Mouse (Mus musculus): ENCODE data around the gene Coq6.
A peak's percentile ranks its signal among the peaks of the same experiment; 100 is the strongest.
"Not testable (repeated sequence)": the region's sequence is repeated elsewhere in the genome, so short reads cannot be mapped to it uniquely, and the experiment has no call there.

Coq6 gene

GRCm38 (mm10) chr12:84361555-84362489, at the start of gene Coq6, which contains the start of gene Fam161b:
Gene Coq6 (plus strand): TSS chr12:84361657.
Gene Fam161b (minus strand): TSS chr12:84361833.
- DNase-seq (ENCODE audit: low spot score in 2 of 2) = peak; percentile 85 to 91

- DNase-seq (ENCODE audit: low spot score in 2 of 2) = no peak
These were observed 45.5 kb upstream of the Coq6 start for GRCm38 (mm10) chr12:84316006-84316405.

GRCm38 (mm10) chr12:84316721-84317621, 44.5 kb upstream of the Coq6 start, which contains the start of gene Zfp410:
Gene Zfp410 (plus strand): TSS chr12:84316852.
- peak; percentile 73 to 79 for DNase-seq (ENCODE audit: low spot score in 2 of 2)

- DNase-seq (ENCODE audit: low spot score in 2 of 2) = no peak
These were observed 34.3 kb upstream of the Coq6 start for GRCm38 (mm10) chr12:84327111-84327512.

- DNase-seq (ENCODE audit: low spot score in 2 of 2) = no peak
These were observed 24.4 kb upstream of the Coq6 start for GRCm38 (mm10) chr12:84336963-84337625.

- DNase-seq (ENCODE audit: low spot score in 2 of 2) = no peak
These were observed 14.3 kb upstream of the Coq6 start for GRCm38 (mm10) chr12:84347192-84347591.

GRCm38 (mm10) chr12:84358699-84359098, 2.8 kb upstream of the Coq6 start:
- not testable (repeated sequence) for DNase-seq (ENCODE audit: low spot score in 2 of 2)

- DNase-seq (ENCODE audit: low spot score in 2 of 2) = no peak
These were observed 1.4 kb downstream of the Coq6 start for GRCm38 (mm10) chr12:84362872-84363271.

- DNase-seq (ENCODE audit: low spot score in 2 of 2) = no peak
These were observed 2.8 kb downstream of the Coq6 start for GRCm38 (mm10) chr12:84364291-84364690.

- DNase-seq (ENCODE audit: low spot score in 2 of 2) = no peak
These were observed 3.7 kb downstream of the Coq6 start for GRCm38 (mm10) chr12:84365137-84365536.

- no peak for DNase-seq (ENCODE audit: low spot score in 2 of 2)
These were observed 5.5 kb downstream of the Coq6 start for GRCm38 (mm10) chr12:84366971-84367370.

- no peak for DNase-seq (ENCODE audit: low spot score in 2 of 2)
These were observed 10.2 kb downstream of the Coq6 start for GRCm38 (mm10) chr12:84371647-84372046.

- DNase-seq (ENCODE audit: low spot score in 2 of 2) = no peak
These were observed 12.5 kb downstream of the Coq6 start for GRCm38 (mm10) chr12:84373831-84374481.

GRCm38 (mm10) chr12:84382369-84382768, 20.9 kb downstream of the Coq6 start:
- DNase-seq (ENCODE audit: low spot score in 2 of 2) = no peak

- DNase-seq (ENCODE audit: low spot score in 2 of 2) = peak; percentile 59 to 77
These were observed 23.2 kb downstream of the Coq6 start for GRCm38 (mm10) chr12:84384644-84385081.

GRCm38 (mm10) chr12:84385408-84385807, 24.0 kb downstream of the Coq6 start:
- DNase-seq (ENCODE audit: low spot score in 2 of 2) = no peak

- DNase-seq (ENCODE audit: low spot score in 2 of 2) = no peak
These were observed 26.6 kb downstream of the Coq6 start for GRCm38 (mm10) chr12:84388097-84388496.

- no peak for DNase-seq (ENCODE audit: low spot score in 2 of 2)
These were observed 27.4 kb downstream of the Coq6 start for GRCm38 (mm10) chr12:84388774-84389400.

- DNase-seq (ENCODE audit: low spot score in 2 of 2) = no peak
These were observed 28.9 kb downstream of the Coq6 start for GRCm38 (mm10) chr12:84390336-84390735.

GRCm38 (mm10) chr12:84392681-84393080, 31.2 kb downstream of the Coq6 start:
- DNase-seq (ENCODE audit: low spot score in 2 of 2) = no peak
